Mouse (Mus musculus) heart, postnatal 4 days (tissue): ENCODE results near the gene Ttc21a. TPM values are rescaled to one million over a fixed set of nuclear protein-coding genes. Genes with fewer than 3 reads are reported as not detected.
"Not testable (repeated sequence)": the region's sequence is repeated elsewhere in the genome, so short reads cannot be mapped to it uniquely, and the experiment has no call there.

ENCODE experiments used
- DNase-seq: peaks from one replicate; pipeline ENCODE4 v3.0.0; 2021
- total RNA-seq, 2 experiments: library from RNA; stranded (reverse); gene quantifications; 2 replicates each; pipeline ENCODE4 v1.2.3; 2021

Ttc21a gene
- total RNA-seq, 2 experiments from 2014 or later: 0.07 TPM; not detected in 1

- DNase-seq: no peak
These were observed 62.2 kb downstream of the Ttc21a start for GRCm38 (mm10) chr9:119999636-120000035.

- no peak for DNase-seq
These were observed 63.4 kb downstream of the Ttc21a start for GRCm38 (mm10) chr9:120000761-120001160.

GRCm38 (mm10) chr9:120001945-120002725 is 64.7 kb downstream of the Ttc21a start:
- peak; percentile 92 for DNase-seq

GRCm38 (mm10) chr9:120002893-120003292 is 65.5 kb downstream of the Ttc21a start:
- DNase-seq: no peak

GRCm38 (mm10) chr9:120005936-120006335 is 68.5 kb downstream of the Ttc21a start:
- DNase-seq: no peak

- no peak for DNase-seq
These were observed 70.4 kb downstream of the Ttc21a start for GRCm38 (mm10) chr9:120007833-120008232.

- DNase-seq: no peak
These were observed 71.9 kb downstream of the Ttc21a start for GRCm38 (mm10) chr9:120009226-120009841.

GRCm38 (mm10) chr9:120009871-120010270 is 72.5 kb downstream of the Ttc21a start:
- DNase-seq: no peak

- peak; percentile 99 for DNase-seq
These were observed 73.5 kb downstream of the Ttc21a start for GRCm38 (mm10) chr9:120010781-120011511.

- DNase-seq: peak; percentile 84
These were observed 74.1 kb downstream of the Ttc21a start for GRCm38 (mm10) chr9:120011533-120011932.

GRCm38 (mm10) chr9:120012161-120012560 is 74.8 kb downstream of the Ttc21a start:
- not testable (repeated sequence) for DNase-seq

- no peak for DNase-seq
These were observed 75.4 kb downstream of the Ttc21a start for GRCm38 (mm10) chr9:120012781-120013180.

- DNase-seq: peak; percentile 38
These were observed 75.9 kb downstream of the Ttc21a start for GRCm38 (mm10) chr9:120013251-120013820.

GRCm38 (mm10) chr9:120014828-120015227 is 77.4 kb downstream of the Ttc21a start:
- DNase-seq: no peak

GRCm38 (mm10) chr9:120016956-120017355 is 79.5 kb downstream of the Ttc21a start:
- no peak for DNase-seq

Other genes with a start within 250 kb of the Ttc21a start
- 1 to 10 TPM; 1.7 to 1.8 TPM for gene Scn10a, start 218.3 kb upstream of the Ttc21a start, total RNA-seq
- under 1 TPM; 0.09 to 0.14 TPM for gene Scn11a, start 112.2 kb upstream of the Ttc21a start, total RNA-seq
- gene Wdr48, start 42.7 kb upstream of the Ttc21a start, total RNA-seq: 10 to 100 TPM; 30.9 to 32.5 TPM
- gene Gorasp1, start within 50 bp of the Ttc21a start, total RNA-seq: 10 to 100 TPM; 15.2 to 16.0 TPM
- 10 to 100 TPM; 17.4 to 17.7 TPM for gene Csrnp1, start 47.1 kb downstream of the Ttc21a start, total RNA-seq
- gene Xirp1, start 86.0 kb downstream of the Ttc21a start, total RNA-seq: 100 to 1,000 TPM; 162 to 169 TPM
- gene Cx3cr1, start 132.3 kb downstream of the Ttc21a start, total RNA-seq: 1 to 10 TPM; 4.8 to 6.5 TPM
- not detected for gene Ccr8, start 154.5 kb downstream of the Ttc21a start, total RNA-seq
- gene Slc25a38, start 172.8 kb downstream of the Ttc21a start, total RNA-seq: 1 to 10 TPM; 8.3 to 8.8 TPM
- gene Rpsa, start 190.1 kb downstream of the Ttc21a start, total RNA-seq: 100 to 1,000 TPM; 837 to 845 TPM
- gene Mobp, start 212.1 kb downstream of the Ttc21a start, total RNA-seq: not detected